Mouse (Mus musculus) erythroblast, embryonic 14.5 days (primary cell): ENCODE measurements around the gene Klhdc3.

Source experiments
- GATA1 ChIP-seq: IDR thresholded peaks from 2 replicates; pipeline ENCODE4 v1.6.1; 2012; ENCODE audit warnings: low read length, inconsistent platforms, mixed read lengths
- TAL1 ChIP-seq: IDR thresholded peaks from 3 replicates; pipeline ENCODE4 v1.6.1; 2012; ENCODE audit warnings: low read length, inconsistent platforms, mixed read lengths

DNA sequence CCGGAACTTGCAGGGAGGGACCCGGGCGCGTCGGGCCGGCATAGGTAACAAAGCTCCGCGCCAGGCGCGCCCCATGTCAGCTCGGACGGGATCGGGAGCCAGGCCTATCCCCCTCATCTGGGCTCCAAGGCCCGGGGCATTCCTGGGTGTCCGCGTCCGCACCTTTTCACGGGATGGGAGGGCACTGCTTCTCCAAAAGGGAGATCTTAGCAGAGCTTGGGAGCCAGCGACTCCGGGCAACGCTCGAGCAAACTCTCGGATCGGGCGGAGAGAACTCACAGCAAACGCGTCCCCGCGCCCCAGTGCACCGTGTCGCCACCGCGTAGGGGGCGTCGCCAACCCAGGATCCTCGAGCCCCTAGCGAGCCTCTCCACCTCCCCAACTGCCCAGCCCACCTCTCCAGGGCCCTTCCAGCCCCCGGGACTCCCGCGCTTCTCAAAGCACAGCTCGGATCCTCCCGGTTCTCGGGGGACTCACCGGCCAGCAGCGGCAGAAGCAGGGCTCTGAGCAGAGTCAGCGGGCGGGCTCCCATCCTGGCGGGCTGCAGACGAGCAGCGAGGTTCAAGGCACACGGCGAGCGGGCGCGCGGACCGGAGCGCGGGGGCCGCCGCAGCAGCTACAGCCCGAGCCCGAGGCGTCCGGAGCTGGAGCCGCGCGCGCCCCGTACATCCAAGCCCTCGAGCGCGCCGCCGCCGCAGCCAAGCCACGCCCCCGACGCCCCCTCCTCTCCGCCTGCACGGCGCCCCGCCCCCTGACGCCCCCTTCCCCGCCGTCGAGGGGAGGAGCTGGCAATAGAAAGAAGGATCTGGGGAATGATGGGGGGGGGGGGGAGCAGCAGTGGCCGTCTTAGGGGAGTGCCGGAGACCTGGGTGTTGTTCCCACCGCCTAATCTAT lies 51.7 kb downstream of the Klhdc3 start, which contains the start of gene Ptk7:
- no peak for TF ChIP-seq GATA1
- TF ChIP-seq TAL1: no peak
